Mouse (Mus musculus): Measurements from ENCODE around the gene Ipo8. TPM values are rescaled to one million over a fixed set of nuclear protein-coding genes. Genes with fewer than 3 reads are reported as not detected.

The Ipo8 gene
- polyA plus RNA-seq, 1 experiment, result 13.8 TPM

DNA sequence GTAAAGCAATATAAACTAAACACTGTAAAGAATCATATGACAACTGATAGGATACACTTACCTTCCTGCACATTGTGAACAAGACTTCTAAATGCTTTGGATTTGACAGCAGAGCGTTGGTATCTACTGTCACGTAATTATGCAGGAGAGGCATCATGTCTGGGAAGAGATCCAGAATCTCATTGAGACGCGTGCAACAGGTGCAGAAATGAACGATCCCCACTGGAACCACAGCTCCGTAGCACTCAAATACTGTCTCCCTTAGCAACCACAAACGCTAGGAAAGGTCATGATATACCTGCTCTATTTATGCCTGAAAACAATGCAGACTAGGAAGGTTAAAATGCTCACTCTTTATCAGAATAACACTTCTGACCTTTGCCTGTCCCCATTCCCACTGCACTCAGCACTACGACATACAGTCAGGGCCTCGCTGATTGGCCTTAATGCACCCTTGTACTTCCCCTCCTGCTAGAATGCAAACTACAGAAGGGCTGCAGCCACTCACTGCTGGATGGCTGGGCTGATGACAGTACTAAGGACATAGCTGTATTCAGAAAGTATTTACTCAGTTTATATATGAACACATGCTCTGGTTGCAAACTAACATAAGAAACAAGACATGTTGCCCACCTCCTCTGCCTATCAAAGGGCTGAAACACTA is 42.1 kb downstream of the Ipo8 start:
- H3K4me3 ChIP-seq, result no peak overlapping the region

DNA sequence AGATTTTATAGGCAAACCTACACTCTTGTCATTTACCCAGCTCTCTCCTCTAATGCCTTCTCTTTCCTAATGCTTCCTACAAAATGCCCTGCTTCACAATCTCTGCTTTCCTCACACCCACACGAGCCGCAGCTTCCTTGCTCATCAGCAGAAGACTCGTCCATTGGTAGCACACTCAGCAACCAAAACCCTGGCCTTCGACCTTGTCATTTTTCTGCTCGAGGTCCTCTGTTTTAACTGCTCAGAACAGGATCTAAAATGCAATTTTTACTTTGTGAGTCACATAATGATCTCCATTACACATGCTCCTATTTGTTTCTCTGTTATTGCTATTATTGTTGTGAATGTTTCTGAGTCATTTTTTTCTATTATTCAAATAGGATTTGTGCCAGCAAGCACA is 45.1 kb downstream of the Ipo8 start:
- H3K4me3 ChIP-seq, result no peak overlapping the region
- H3K36me3 ChIP-seq (ENCODE audit: control insufficient read depth, insufficient read depth), result peaks cover 42% of the 10 kb centered on the region
- no peak for TF ChIP-seq TCF3 (IDR thresholded peaks at IDR 0.05; ENCODE audit: insufficient read length, low read depth)
- no peak for TF ChIP-seq CEBPB (IDR thresholded peaks at IDR 0.05; ENCODE audit: insufficient read depth, poor library complexity, severe bottlenecking)
- no peak for TF ChIP-seq POLR2AphosphoS2 (IDR thresholded peaks at IDR 0.05; ENCODE audit: insufficient read length, low read depth)
- no peak for TF ChIP-seq E2F4 (IDR thresholded peaks at IDR 0.05; ENCODE audit: insufficient read depth)
- TF ChIP-seq POLR2A (IDR thresholded peaks at IDR 0.05; ENCODE audit: insufficient read length, low read depth), result no peak
- no peak for TF ChIP-seq USF1 (IDR thresholded peaks at IDR 0.05; ENCODE audit: low read depth)
- TF ChIP-seq TCF12 (IDR thresholded peaks at IDR 0.05; ENCODE audit: insufficient read depth, poor library complexity, severe bottlenecking), result no peak
- no peak for TF ChIP-seq SRF (IDR thresholded peaks at IDR 0.05; ENCODE audit: control insufficient read depth, insufficient read length, low read depth)
- TF ChIP-seq MYOD1 (IDR thresholded peaks at IDR 0.05; ENCODE audit: control insufficient read depth in 1 of 3, insufficient read length in 2 of 3, low read depth in 2 of 3), result no peak
- TF ChIP-seq MAX (IDR thresholded peaks at IDR 0.05; ENCODE audit: low read depth), result no peak
- TF ChIP-seq MYOG (IDR thresholded peaks at IDR 0.05; ENCODE audit: control insufficient read depth in 1 of 3, insufficient read depth in 1 of 3, insufficient read length in 2 of 3, low read depth in 2 of 3), result no peak
- no peak for TF ChIP-seq REST (IDR thresholded peaks at IDR 0.05; ENCODE audit: insufficient read depth, insufficient read length)
- no peaks in the 10 kb centered on the region for H3K27me3 ChIP-seq (ENCODE audit: control insufficient read depth, insufficient read depth, insufficient read length)
- H3ac ChIP-seq (ENCODE audit: control insufficient read depth, insufficient read length), result no peak overlapping the region
- H3K4me2 ChIP-seq (ENCODE audit: low read depth), result no peak overlapping the region
- no peaks in the 10 kb centered on the region for H3K79me2 ChIP-seq (ENCODE audit: control insufficient read depth, insufficient read depth)

More for the DNA sequence above, 42.1 kb downstream of the Ipo8 start:
- Histone ChIP-seq H3K36me3 (ENCODE audit: control insufficient read depth, insufficient read depth) (peaks cover 37% of the 10 kb centered on the region), H3K4me2 (ENCODE audit: low read depth) (no peak overlapping the region), H3K27me3 (ENCODE audit: control insufficient read depth, insufficient read depth, insufficient read length) (no peaks in the 10 kb centered on the region), H3ac (ENCODE audit: control insufficient read depth, insufficient read length) (no peak overlapping the region), H3K79me2 (ENCODE audit: control insufficient read depth, insufficient read depth) (no peaks in the 10 kb centered on the region)
- peak in 2 of 3 experiments; percentile 69 to 74 for TF ChIP-seq MYOD1 (IDR thresholded peaks at IDR 0.05; ENCODE audit: control insufficient read depth in 1 of 3, insufficient read length in 2 of 3, low read depth in 2 of 3)
- no peak for TF ChIP-seq MYOG (IDR thresholded peaks at IDR 0.05; ENCODE audit: control insufficient read depth in 1 of 3, insufficient read depth in 1 of 3, insufficient read length in 2 of 3, low read depth in 2 of 3)
- TF ChIP-seq TCF3 (IDR thresholded peaks at IDR 0.05; ENCODE audit: insufficient read length, low read depth), result no peak
- no peak for TF ChIP-seq USF1 (IDR thresholded peaks at IDR 0.05; ENCODE audit: low read depth)

- peaks cover 48% of the 10 kb centered on the region for H3K36me3 ChIP-seq (ENCODE audit: control insufficient read depth, insufficient read depth)
- no peak overlapping the region for H3K4me3 ChIP-seq
- TF ChIP-seq REST (IDR thresholded peaks at IDR 0.05; ENCODE audit: insufficient read depth, insufficient read length) (no peak), MYOD1 (IDR thresholded peaks at IDR 0.05; ENCODE audit: control insufficient read depth in 1 of 3, insufficient read length in 2 of 3, low read depth in 2 of 3) (no peak), E2F4 (IDR thresholded peaks at IDR 0.05; ENCODE audit: insufficient read depth) (no peak), POLR2A (IDR thresholded peaks at IDR 0.05; ENCODE audit: insufficient read length, low read depth) (no peak), SRF (IDR thresholded peaks at IDR 0.05; ENCODE audit: control insufficient read depth, insufficient read length, low read depth) (no peak), MAX (IDR thresholded peaks at IDR 0.05; ENCODE audit: low read depth) (no peak), MYOG (IDR thresholded peaks at IDR 0.05; ENCODE audit: control insufficient read depth in 1 of 3, insufficient read depth in 1 of 3, insufficient read length in 2 of 3, low read depth in 2 of 3) (no peak), POLR2AphosphoS2 (IDR thresholded peaks at IDR 0.05; ENCODE audit: insufficient read length, low read depth) (no peak), CEBPB (IDR thresholded peaks at IDR 0.05; ENCODE audit: insufficient read depth, poor library complexity, severe bottlenecking) (no peak), TCF3 (IDR thresholded peaks at IDR 0.05; ENCODE audit: insufficient read length, low read depth) (no peak), USF1 (IDR thresholded peaks at IDR 0.05; ENCODE audit: low read depth) (no peak), TCF12 (IDR thresholded peaks at IDR 0.05; ENCODE audit: insufficient read depth, poor library complexity, severe bottlenecking) (no peak)
- no peaks in the 10 kb centered on the region for H3K27me3 ChIP-seq (ENCODE audit: control insufficient read depth, insufficient read depth, insufficient read length)
- H3K4me2 ChIP-seq (ENCODE audit: low read depth), result no peak overlapping the region
- H3K79me2 ChIP-seq (ENCODE audit: control insufficient read depth, insufficient read depth), result no peaks in the 10 kb centered on the region
- H3ac ChIP-seq (ENCODE audit: control insufficient read depth, insufficient read length), result no peak overlapping the region
Measured at GRCm38 (mm10) chr6:148784418-148784817, 46.8 kb downstream of the Ipo8 start.

- Histone ChIP-seq H3K79me2 (ENCODE audit: control insufficient read depth, insufficient read depth) (no peaks in the 10 kb centered on the region), H3K36me3 (ENCODE audit: control insufficient read depth, insufficient read depth) (peaks cover 31% of the 10 kb centered on the region)
- TF ChIP-seq TCF3 (IDR thresholded peaks at IDR 0.05; ENCODE audit: insufficient read length, low read depth) (no peak), POLR2AphosphoS2 (IDR thresholded peaks at IDR 0.05; ENCODE audit: insufficient read length, low read depth) (no peak), CEBPB (IDR thresholded peaks at IDR 0.05; ENCODE audit: insufficient read depth, poor library complexity, severe bottlenecking) (no peak), POLR2A (IDR thresholded peaks at IDR 0.05; ENCODE audit: insufficient read length, low read depth) (no peak), E2F4 (IDR thresholded peaks at IDR 0.05; ENCODE audit: insufficient read depth) (no peak), USF1 (IDR thresholded peaks at IDR 0.05; ENCODE audit: low read depth) (no peak), SRF (IDR thresholded peaks at IDR 0.05; ENCODE audit: control insufficient read depth, insufficient read length, low read depth) (no peak), MYOG (IDR thresholded peaks at IDR 0.05; ENCODE audit: control insufficient read depth in 1 of 3, insufficient read depth in 1 of 3, insufficient read length in 2 of 3, low read depth in 2 of 3) (no peak), REST (IDR thresholded peaks at IDR 0.05; ENCODE audit: insufficient read depth, insufficient read length) (no peak), TCF12 (IDR thresholded peaks at IDR 0.05; ENCODE audit: insufficient read depth, poor library complexity, severe bottlenecking) (no peak), MYOD1 (IDR thresholded peaks at IDR 0.05; ENCODE audit: control insufficient read depth in 1 of 3, insufficient read length in 2 of 3, low read depth in 2 of 3) (no peak), MAX (IDR thresholded peaks at IDR 0.05; ENCODE audit: low read depth) (no peak)
Measured at GRCm38 (mm10) chr6:148776236-148776635, 55.0 kb downstream of the Ipo8 start.

More at GRCm38 (mm10) chr6:148776236-148776635, 55.0 kb downstream of the Ipo8 start:
- Histone ChIP-seq H3K4me3 (no peak overlapping the region), H3K4me2 (ENCODE audit: low read depth) (no peak overlapping the region), H3ac (ENCODE audit: control insufficient read depth, insufficient read length) (no peak overlapping the region), H3K27me3 (ENCODE audit: control insufficient read depth, insufficient read depth, insufficient read length) (no peaks in the 10 kb centered on the region)

Measured in myocyte (in vitro differentiated cells).